Mouse (Mus musculus) megakaryocyte, adult 5-6 weeks (primary cell): ENCODE results near the gene Fam20c. TPM values are rescaled to one million over a fixed set of nuclear protein-coding genes. Genes with fewer than 3 reads are reported as not detected.
A peak's percentile ranks its signal among the peaks of the same experiment; 100 is the strongest.

Experiments used
- ATAC-seq: 2 replicates; pipeline ENCODE4 v1.8.0; 2016; ENCODE audit warnings: mild to moderate bottlenecking, inconsistent platforms; ENCODE audit not compliant: poor library complexity, severe bottlenecking
- total RNA-seq, 2 experiments: library from RNA; stranded (forward) in 1 of 2; stranded (reverse) in 1 of 2; fragments of 153-499, 151-499 nt in 1 of 2; fragments of 221-1000, 200-1000 nt in 1 of 2; gene quantifications; 2 replicates each; pipeline versions ENCODE4 v1.2.3 to v1.2.4; 2015 to 2017

Fam20c gene
- total RNA-seq (2015) (9.6 and 10.3 TPM in 2 replicates), total RNA-seq (2017) (14.0 and 19.0 TPM in 2 replicates)

DNA sequence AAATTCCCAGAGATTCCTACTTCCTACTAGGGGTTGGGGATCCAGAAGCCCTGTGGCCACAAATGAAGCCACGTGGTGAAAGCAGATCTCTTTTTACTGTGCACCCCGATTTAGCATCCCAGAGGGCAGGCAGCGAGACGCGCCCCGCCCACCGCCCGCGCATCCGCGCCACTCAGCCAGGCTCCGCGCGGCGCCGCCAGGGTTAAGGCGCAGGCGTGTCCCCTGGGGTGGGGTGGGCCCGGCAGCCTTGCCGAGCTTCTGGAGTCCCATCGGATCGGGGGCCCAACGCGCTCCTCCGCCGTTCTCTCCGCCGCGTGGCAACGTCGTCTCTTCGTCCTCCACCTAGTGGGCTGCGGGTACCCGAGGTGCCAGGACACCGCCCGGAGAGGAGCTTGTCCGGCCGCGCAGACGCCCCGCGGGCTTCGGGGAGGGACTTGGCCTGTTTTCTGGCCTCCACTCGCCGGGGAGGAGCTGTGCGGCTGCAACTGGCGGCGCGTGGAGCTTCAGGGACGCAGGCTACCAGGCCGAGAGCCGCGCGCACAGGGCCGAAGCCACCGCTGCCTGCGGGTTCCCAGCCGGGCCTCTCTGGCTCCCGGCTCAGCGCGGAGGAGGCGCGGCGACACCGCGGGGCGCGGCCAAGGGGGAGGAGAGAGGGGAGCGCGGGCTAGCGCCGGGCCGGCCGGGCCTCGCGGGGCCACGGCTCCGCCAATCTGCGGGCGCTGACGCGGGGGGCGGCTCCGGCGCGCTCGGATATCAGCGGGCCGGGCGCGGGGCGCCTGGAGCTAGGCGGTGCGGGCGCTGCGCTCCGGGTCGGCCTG lies at the start of gene Fam20c:
Fam20c (plus strand) TSS at position 212 of the 818 bp plus-strand sequence.
- peak; percentile 90 for ATAC-seq

GRCm38 (mm10) chr5:138707367-138707766 lies 46.9 kb upstream of the Fam20c start:
- ATAC-seq: no peak

- no peak for ATAC-seq
Observed at GRCm38 (mm10) chr5:138708591-138708990, 45.7 kb upstream of the Fam20c start.

DNA sequence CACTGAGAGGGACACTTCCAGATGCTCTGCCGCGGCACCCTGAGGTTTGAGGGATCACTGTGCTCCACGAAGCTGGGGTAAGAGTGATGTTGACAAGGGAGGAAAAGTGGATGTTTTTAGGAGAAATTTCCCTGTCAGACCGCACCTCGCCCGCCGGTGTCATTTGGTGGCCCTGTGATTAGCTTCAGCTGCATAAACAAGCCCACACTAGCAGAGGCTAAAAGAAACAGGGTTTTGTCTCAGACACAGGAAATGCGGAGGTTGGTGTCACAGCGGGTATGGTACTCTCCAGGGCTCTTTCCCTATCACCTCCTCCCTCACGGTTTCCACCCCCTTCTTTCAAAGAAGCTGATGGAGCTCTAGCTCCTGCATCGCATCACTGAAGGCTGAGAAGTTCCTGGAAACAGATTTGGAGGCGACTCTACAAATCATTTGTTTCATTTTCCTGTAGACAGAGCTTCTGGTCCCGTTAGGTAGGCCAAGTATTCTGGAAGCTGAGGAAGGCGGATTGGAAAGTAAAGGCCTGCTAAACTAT lies 38.7 kb upstream of the Fam20c start:
- ATAC-seq: no peak

- ATAC-seq: no peak
Observed at GRCm38 (mm10) chr5:138720329-138721190, 33.8 kb upstream of the Fam20c start.

DNA sequence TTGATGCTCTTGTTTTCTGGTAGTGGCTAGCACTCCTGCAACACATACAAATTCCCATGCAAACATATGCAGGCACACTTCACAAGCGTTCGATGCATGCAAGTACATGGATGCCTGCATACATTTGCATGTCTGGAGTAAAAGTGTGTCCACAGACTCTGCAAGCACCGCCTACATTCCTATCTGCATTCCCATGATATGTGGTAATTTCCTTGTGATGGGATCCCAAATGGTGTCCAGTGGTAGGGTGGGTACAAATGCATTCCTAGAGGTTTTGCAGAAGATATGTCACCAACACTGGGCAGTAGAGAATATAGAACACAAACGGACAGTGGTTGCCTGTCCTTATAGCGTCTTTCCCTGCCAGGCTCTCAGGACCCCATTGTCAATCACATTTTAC lies 29.9 kb upstream of the Fam20c start:
- ATAC-seq: no peak

GRCm38 (mm10) chr5:138725151-138725550 lies 29.2 kb upstream of the Fam20c start:
- no peak for ATAC-seq

- ATAC-seq: peak; percentile 92
Observed at GRCm38 (mm10) chr5:138730863-138731262, 23.5 kb upstream of the Fam20c start.

GRCm38 (mm10) chr5:138733317-138733899 lies 20.9 kb upstream of the Fam20c start:
- ATAC-seq: no peak

DNA sequence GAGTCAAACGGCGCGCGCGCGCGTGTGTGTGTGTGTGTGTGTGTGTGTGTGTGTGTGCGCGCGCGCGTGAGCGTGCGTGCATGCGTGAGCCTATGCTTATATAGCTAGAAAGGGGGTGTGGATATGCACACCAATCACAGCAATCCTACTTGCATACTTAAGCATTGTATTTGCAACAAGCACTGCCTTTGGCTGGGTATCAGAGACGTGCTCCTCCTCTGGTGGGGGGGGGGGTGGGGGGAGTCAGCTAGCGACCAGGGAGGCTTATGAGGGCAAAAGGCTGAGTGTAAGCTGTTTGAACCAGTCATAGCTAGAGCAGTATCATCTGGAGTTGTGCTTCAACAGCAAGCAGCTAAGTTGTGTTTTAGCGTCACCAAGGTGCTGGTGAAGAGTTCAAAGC lies 20.3 kb upstream of the Fam20c start:
- no peak for ATAC-seq

DNA sequence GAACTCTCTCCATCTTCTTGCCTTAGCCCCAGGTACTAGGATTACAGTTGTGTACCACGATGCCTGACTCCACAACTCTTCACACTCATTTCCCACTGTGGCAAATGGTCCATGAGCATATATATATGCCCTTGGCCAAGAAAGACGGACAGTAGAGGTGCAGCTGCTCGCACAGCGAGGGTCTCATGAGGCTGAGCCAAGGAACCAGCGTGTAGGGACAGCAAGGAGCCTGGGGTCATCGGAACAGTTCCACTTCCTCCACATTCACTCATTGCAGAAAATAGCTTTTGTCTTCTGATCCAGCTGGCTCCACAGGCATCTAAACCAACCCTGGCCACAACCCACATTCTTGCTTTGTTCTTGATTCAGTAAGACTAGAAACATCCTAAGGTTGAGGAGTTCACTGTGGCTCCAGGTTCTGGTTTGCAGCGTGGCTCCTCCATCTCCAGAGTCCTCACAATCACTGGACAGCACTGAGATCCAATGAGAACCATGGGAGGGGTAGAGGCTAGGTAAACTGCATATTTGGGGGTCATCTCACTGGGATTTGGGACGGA lies 19.0 kb upstream of the Fam20c start:
- no peak for ATAC-seq

DNA sequence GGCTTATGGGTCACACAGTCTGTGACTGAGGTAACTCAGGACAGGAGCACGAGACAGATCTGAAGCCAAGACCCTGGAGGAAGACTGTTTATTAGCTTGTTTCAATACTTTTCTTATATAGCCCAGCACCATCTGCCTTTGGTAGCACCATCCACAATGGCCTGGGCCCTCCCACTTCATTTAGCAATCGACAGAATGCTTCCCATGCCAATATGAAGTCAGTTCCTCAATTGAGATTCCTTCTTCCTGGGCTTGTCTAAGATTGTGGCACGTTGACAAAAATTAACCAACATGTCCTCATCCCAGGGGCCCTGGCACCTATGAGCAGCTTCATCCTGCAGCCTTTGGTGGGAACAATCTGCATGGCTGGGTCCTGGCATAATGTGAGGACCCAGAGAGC lies 14.2 kb upstream of the Fam20c start:
- peak; percentile 82 for ATAC-seq

DNA sequence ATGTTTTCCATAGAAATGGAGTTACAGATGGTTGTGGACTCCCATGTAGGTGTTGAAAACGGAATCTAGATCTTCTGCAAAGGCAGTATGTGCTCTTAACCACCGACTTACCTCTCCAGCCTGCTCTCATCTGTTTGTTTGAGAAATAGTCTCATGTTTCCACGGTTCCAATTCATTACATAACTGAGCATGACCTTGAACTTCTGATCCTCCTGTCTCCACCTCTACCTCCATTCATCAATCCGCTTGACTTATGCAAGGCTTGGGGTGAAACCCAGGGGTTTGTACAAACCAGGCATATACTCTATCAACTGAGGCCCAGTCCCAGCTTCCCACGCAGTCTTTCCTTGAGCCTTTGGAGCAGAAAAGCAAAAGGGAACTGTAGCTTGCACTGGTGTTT lies 12.8 kb upstream of the Fam20c start:
- no peak for ATAC-seq

DNA sequence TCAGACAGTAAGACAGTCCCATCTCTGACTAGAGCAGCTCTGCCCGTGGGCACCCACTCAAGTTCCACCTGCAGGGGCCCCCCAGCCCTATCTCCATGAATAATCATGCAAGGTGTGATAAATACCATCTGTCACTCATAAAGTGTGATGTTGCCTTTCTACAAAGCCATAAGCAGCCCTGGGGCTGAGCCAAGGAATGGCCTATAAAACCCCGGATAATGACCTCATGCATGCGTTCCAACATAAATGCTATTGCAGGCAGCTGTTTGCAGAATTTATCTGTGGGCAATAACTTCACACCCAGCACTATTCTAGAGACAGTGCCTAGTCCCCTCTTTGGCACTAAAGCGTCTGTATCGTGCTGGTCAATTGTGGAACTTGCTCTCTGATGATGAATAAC lies 12.0 kb upstream of the Fam20c start:
- no peak for ATAC-seq

GRCm38 (mm10) chr5:138743631-138744030 lies 10.7 kb upstream of the Fam20c start:
- ATAC-seq: no peak

- no peak for ATAC-seq
Observed at GRCm38 (mm10) chr5:138745378-138746099, 8.8 kb upstream of the Fam20c start.

- no peak for ATAC-seq
Observed at GRCm38 (mm10) chr5:138753269-138753668, 1.0 kb upstream of the Fam20c start.

GRCm38 (mm10) chr5:138753946-138754302 lies 390 bp upstream of the Fam20c start:
- no peak for ATAC-seq

- no peak for ATAC-seq
Observed at GRCm38 (mm10) chr5:138755121-138755452, 773 bp downstream of the Fam20c start.
